ENCODE assay signal across 9 mouse cellular contexts in genomic region chr11:113778733-113779679, GRCm38 (mm10). TPM values are rescaled to one million over a fixed set of nuclear protein-coding genes. Genes with fewer than 3 reads are reported as not detected.
DNase-seq lines count a peak whose midpoint lies in the region; ATAC-seq and TF ChIP-seq lines count a peak whose summit lies in the region.
"Had no signal": no experiment of that assay in that cellular context is flagged by ENCODE, and none has a peak within 500 bp of the region (broad histone marks: within the 10 kb centered on the region; RNA-seq: fewer than 3 reads in every experiment).

No protein-coding gene starts in this region.

- DNase-seq in testis, postnatal 10 days (ENCODE audit: low spot score), result no peak
- peak; percentile 61 for DNase-seq in gastrocnemius, adult 18-20 months (ENCODE audit: low spot score)
- DNase-seq in adrenal gland, postnatal 25 days, result no peak
- no peak for DNase-seq in layer of hippocampus, adult 9-10 months (ENCODE audit: low spot score)

- peak overlapping the region; percentile 39 for H3K27ac ChIP-seq in testis, adult 2 months (ENCODE audit: control insufficient read depth, insufficient read depth, low read depth, low read length)
- 0 out of 2 replicates have a peak overlapping the region, but pooled peaks have one; percentile 31 for H3K27ac ChIP-seq in hindbrain, embryonic 15.5 days (replicated peaks)
- peak overlapping the region; percentile 85 for H3K27ac ChIP-seq in lung, embryonic 15.5 days
- H3K27ac ChIP-seq: limb, embryonic 13.5 days had no signal

- peaks cover 5% of the 10 kb centered on the region; the same call in 1 of the 2 replicates for H3K4me1 ChIP-seq in testis, adult 2 months (ENCODE audit: control insufficient read depth, insufficient read depth, low read length)
- peaks cover 15% of the 10 kb centered on the region for H3K4me1 ChIP-seq in hindbrain, embryonic 15.5 days (replicated peaks)
- H3K4me1 ChIP-seq in lung, embryonic 15.5 days, result peaks cover 59% of the 10 kb centered on the region

- TF ChIP-seq POLR2A in testis, adult 2 months (IDR thresholded peaks at IDR 0.05; ENCODE audit: control insufficient read depth, low read depth, low read length), result no peak

- no peak for ATAC-seq in hindbrain, embryonic 15.5 days (ENCODE audit: low FRiP score, low read depth)
- 0 out of 2 replicates have a peak, but pooled peaks have one; percentile 7 for ATAC-seq in lung, embryonic 15.5 days (ENCODE audit: borderline replicate concordance, extremely low read depth, low FRiP score, low TSS enrichment)
- no peak for ATAC-seq in inflammation-experienced regulatory T-cells, adult 6 months

- no peaks in the 10 kb centered on the region for H3K9me3 ChIP-seq in hindbrain, embryonic 15.5 days
- H3K9me3 ChIP-seq in lung, embryonic 15.5 days, result no peaks in the 10 kb centered on the region
- H3K9me3 ChIP-seq: limb, embryonic 13.5 days had no signal

- no peak overlapping the region for H3K9ac ChIP-seq in hindbrain, embryonic 15.5 days
- H3K9ac ChIP-seq in lung, embryonic 15.5 days, result no peak overlapping the region
- H3K9ac ChIP-seq: limb, embryonic 13.5 days had no signal

- H3K27me3 ChIP-seq in testis, adult 2 months (ENCODE audit: control insufficient read depth, insufficient read depth, low read length), result no peaks in the 10 kb centered on the region
- no peaks in the 10 kb centered on the region for H3K27me3 ChIP-seq in hindbrain, embryonic 15.5 days
- H3K27me3 ChIP-seq in lung, embryonic 15.5 days, result no peaks in the 10 kb centered on the region
- H3K27me3 ChIP-seq: limb, embryonic 13.5 days had no signal

- no peak for TF ChIP-seq CTCF in testis, adult 2 months (IDR thresholded peaks at IDR 0.05; ENCODE audit: control insufficient read depth, insufficient read depth, insufficient replicate concordance, low read depth, low read length)

- H3K4me3 ChIP-seq in testis, adult 2 months (ENCODE audit: control insufficient read depth, low read depth, low read length), result no peak overlapping the region
- no peak overlapping the region for H3K4me3 ChIP-seq in hindbrain, embryonic 15.5 days
- H3K4me3 ChIP-seq in lung, embryonic 15.5 days, result no peak overlapping the region
- H3K4me3 ChIP-seq: limb, embryonic 13.5 days had no signal

- H3K4me2 ChIP-seq in hindbrain, embryonic 15.5 days, result no peak overlapping the region
- no peak overlapping the region; the same call in 1 of the 2 replicates for H3K4me2 ChIP-seq in lung, embryonic 15.5 days
- H3K4me2 ChIP-seq: limb, embryonic 13.5 days had no signal

- 15% methylated on average over 20 of the region's 20 CpGs for WGBS in hindbrain, embryonic 15.5 days
- WGBS in lung, embryonic 15.5 days, result 40% methylated on average over 20 of the region's 20 CpGs

- H3K36me3 ChIP-seq in testis, adult 2 months (ENCODE audit: control insufficient read depth, insufficient read depth, low read length), result no peaks in the 10 kb centered on the region
- no peaks in the 10 kb centered on the region for H3K36me3 ChIP-seq in hindbrain, embryonic 15.5 days
- no peaks in the 10 kb centered on the region for H3K36me3 ChIP-seq in lung, embryonic 15.5 days
- H3K36me3 ChIP-seq: limb, embryonic 13.5 days had no signal

RNA-seq across cellular contexts. Expression of gene Cdc42ep4, which starts 27.3 kb away (rescaled TPM):
- 27.4 and 29.4 TPM in 2 replicates for polyA plus RNA-seq in testis, adult 2 months (2012; rRNA removed)
- total RNA-seq in gastrocnemius, adult 18-20 months (2021), result 1 to 10 TPM; 4.5 to 7.4 TPM
- polyA plus RNA-seq in hindbrain, embryonic 15.5 days (2015; fragmentation: Nextera tagmentation; extraction: Ambion mirVana), result 67.5 and 71.7 TPM in 2 replicates
- 122 TPM in 2 replicates for polyA plus RNA-seq in lung, embryonic 15.5 days (2015; fragmentation: Nextera tagmentation; extraction: Ambion mirVana)
- polyA plus RNA-seq in inflammation-experienced regulatory T-cells, adult 6 months (2017; shearing (Covaris generic)), result 1 to 10 TPM; 1.2 to 2.9 (median 1.5) TPM
- 114 and 133 TPM in 2 replicates for total RNA-seq in adrenal gland, postnatal 25 days (2021)

Comparison
In these comparisons a context has a peak if more than half of its experiments do, and no peak if none do; other contexts are left out.
1. H3K27ac ChIP-seq: peak in every context shown above with its lines; median percentile 85 in lung, embryonic 15.5 days; 39 in testis, adult 2 months; 31 in hindbrain, embryonic 15.5 days.